Mouse (Mus musculus) C2C12 (cell line): ENCODE results near the gene Gm28845.

Experiments used
- CEBPB ChIP-seq: IDR thresholded peaks from one replicate; pipeline ENCODE4 v1.6.1; 2011; ENCODE audit warnings: low read depth, mild to moderate bottlenecking, control low read depth, moderate library complexity
- CTCF ChIP-seq: IDR thresholded peaks from one replicate; pipeline ENCODE4 v1.5.1; 2011; ENCODE audit not compliant: control insufficient read depth, insufficient read depth, insufficient read length
- MAX ChIP-seq: IDR thresholded peaks from one replicate; pipeline ENCODE4 v1.6.1; 2011; ENCODE audit warnings: mild to moderate bottlenecking, control low read depth
- MYOD1 ChIP-seq: IDR thresholded peaks from one replicate; pipeline ENCODE4 v1.6.1; 2011; ENCODE audit warnings: low read depth; ENCODE audit not compliant: control insufficient read depth, insufficient read length
- MYOG ChIP-seq: IDR thresholded peaks from one replicate; pipeline ENCODE4 v1.6.1; 2011; ENCODE audit not compliant: control insufficient read depth, insufficient read length; ENCODE audit errors: extremely low read depth

DNA sequence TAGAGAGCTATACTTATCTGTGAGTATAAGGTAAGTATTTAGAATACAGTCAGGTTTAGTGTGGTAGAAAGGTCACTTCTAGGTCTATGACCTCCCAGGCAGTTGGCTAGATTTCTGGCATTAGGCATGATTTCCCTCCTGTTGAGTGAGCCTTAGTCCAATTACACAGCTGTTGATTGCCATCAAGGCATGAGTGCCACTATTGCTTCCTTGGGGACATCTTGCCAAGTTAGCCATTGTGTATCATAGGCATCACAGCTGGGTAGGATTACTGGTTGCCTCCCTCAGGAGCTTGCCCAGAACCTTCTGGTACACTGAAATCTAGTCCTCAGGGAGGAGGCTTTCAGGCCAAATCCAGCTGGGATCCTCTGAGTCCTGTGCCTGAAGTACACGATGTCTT, 13.5 kb upstream of the Gm28845 start:
- TF ChIP-seq CTCF: no peak
- peak; percentile 60 for TF ChIP-seq MYOD1
- TF ChIP-seq MAX: no peak
- no peak for TF ChIP-seq MYOG
- TF ChIP-seq CEBPB: no peak
